Mouse (Mus musculus) CH12.LX (cell line): ENCODE data around the gene Ninl. TPM values are rescaled to one million over a fixed set of nuclear protein-coding genes. Genes with fewer than 3 reads are reported as not detected.

Experiments used
- DNase-seq: peaks from one replicate; pipeline ENCODE4 v3.0.0-alpha.2; 2013; ENCODE audit errors: extremely low read depth
- H3K27ac ChIP-seq: 2 replicates; pipeline ENCODE4 v1.5.1; 2012; ENCODE audit warnings: low read depth, mild to moderate bottlenecking, control low read depth, moderate library complexity; ENCODE audit not compliant: insufficient read depth
- H3K27me3 ChIP-seq: replicated peaks from 2 replicates; pipeline ENCODE3; 2012; ENCODE audit warnings: inconsistent platforms
- H3K36me3 ChIP-seq, 2 experiments: replicated peaks in 1 of 2; 2 replicates each; pipeline versions ENCODE3 to v1.6.1; 2012; ENCODE audit warnings: inconsistent platforms in 1 of 2, low read length in 1 of 2, mild to moderate bottlenecking in 1 of 2, mixed read lengths in 1 of 2, moderate library complexity in 1 of 2; ENCODE audit not compliant: control insufficient read depth in 1 of 2, insufficient read depth in 1 of 2
- H3K4me1 ChIP-seq, 2 experiments: 2 replicates each; pipeline ENCODE4 v1.6.1; 2012; ENCODE audit warnings: inconsistent platforms in 1 of 2, moderate library complexity in 1 of 2; ENCODE audit not compliant: insufficient read depth in 2 of 2, control insufficient read depth in 1 of 2
- H3K4me2 ChIP-seq: 2 replicates; pipeline ENCODE4 v1.6.1; 2012; ENCODE audit warnings: low read depth, mild to moderate bottlenecking, control low read depth; ENCODE audit not compliant: poor library complexity, insufficient read depth, severe bottlenecking
- H3K4me3 ChIP-seq, 3 experiments: fragments of 150-350 bp in 1 of 3; sonication (generic) in 1 of 3; replicated peaks in 1 of 3; 2 replicates each; pipeline versions ENCODE3 to v1.5.1; 2011 to 2012; ENCODE audit warnings: low read depth in 2 of 3, low read length in 2 of 3, mild to moderate bottlenecking in 2 of 3, moderate library complexity in 2 of 3, control low read depth in 1 of 3, improper control_type of control experiment in 1 of 3, inconsistent platforms in 1 of 3, mixed read lengths in 1 of 3; ENCODE audit not compliant: poor library complexity in 1 of 3
- H3K79me2 ChIP-seq: replicated peaks from 2 replicates; pipeline ENCODE4 v1.6.1; 2012; ENCODE audit warnings: mild to moderate bottlenecking, moderate library complexity; ENCODE audit not compliant: control insufficient read depth, poor library complexity, insufficient read depth, severe bottlenecking; ENCODE audit errors: extremely low read depth
- H3K9ac ChIP-seq: 2 replicates; pipeline ENCODE4 v1.6.1; 2012; ENCODE audit warnings: low read depth, mild to moderate bottlenecking, control low read depth, moderate library complexity; ENCODE audit not compliant: insufficient read depth
- H3K9me3 ChIP-seq: replicated peaks from 2 replicates; pipeline ENCODE3; 2012; ENCODE audit warnings: low read length, inconsistent platforms, mixed read lengths
- CHD1 ChIP-seq: IDR thresholded peaks from 2 replicates; pipeline ENCODE4 v1.6.1; 2012; ENCODE audit warnings: low read depth, low read length, improper control_type of control experiment, inconsistent platforms
- CHD2 ChIP-seq: IDR thresholded peaks from 2 replicates; pipeline ENCODE4 v1.6.1; 2011; ENCODE audit warnings: low read length, improper control_type of control experiment
- E2F4 ChIP-seq: IDR thresholded peaks from 2 replicates; pipeline ENCODE4 v1.6.1; 2011; ENCODE audit warnings: low read depth, low read length, improper control_type of control experiment; ENCODE audit not compliant: insufficient replicate concordance
- ELF1 ChIP-seq: IDR thresholded peaks from 2 replicates; pipeline ENCODE4 v1.6.1; 2014; ENCODE audit warnings: low read depth, mild to moderate bottlenecking, inconsistent platforms, low read length, improper control_type of control experiment
- EP300 ChIP-seq: IDR thresholded peaks from 2 replicates; pipeline ENCODE4 v1.6.1; 2011; ENCODE audit warnings: low read length, improper control_type of control experiment
- ETS1 ChIP-seq: conservative IDR thresholded peaks from 2 replicates; pipeline ENCODE4 v1.6.1; 2012; ENCODE audit warnings: low read depth, mild to moderate bottlenecking, inconsistent platforms, low read length, improper control_type of control experiment, moderate library complexity
- HCFC1 ChIP-seq: IDR thresholded peaks from 2 replicates; pipeline ENCODE4 v1.6.1; 2012; ENCODE audit warnings: low read depth, mild to moderate bottlenecking, inconsistent platforms, low read length, improper control_type of control experiment
- IRF4 ChIP-seq: IDR thresholded peaks from 2 replicates; pipeline ENCODE4 v1.6.1; 2014; ENCODE audit warnings: low read depth, mild to moderate bottlenecking, inconsistent platforms, low read length, improper control_type of control experiment
- KAT2A ChIP-seq: IDR thresholded peaks from 2 replicates; pipeline ENCODE4 v1.6.1; 2012; ENCODE audit warnings: low read length, improper control_type of control experiment, inconsistent platforms; ENCODE audit not compliant: insufficient replicate concordance
- MAX ChIP-seq: IDR thresholded peaks from 2 replicates; pipeline ENCODE4 v1.6.1; 2011; ENCODE audit warnings: low read length, improper control_type of control experiment
- MEF2A ChIP-seq: IDR thresholded peaks from 2 replicates; pipeline ENCODE4 v1.6.1; 2014; ENCODE audit warnings: low read depth, mild to moderate bottlenecking, inconsistent platforms, low read length, improper control_type of control experiment, borderline replicate concordance
- MYC ChIP-seq: IDR thresholded peaks from 2 replicates; pipeline ENCODE4 v1.6.1; 2011; ENCODE audit warnings: low read depth, mild to moderate bottlenecking, improper control_type of control experiment, low read length
- NELFE ChIP-seq: IDR thresholded peaks from 2 replicates; pipeline ENCODE4 v1.6.1; 2011; ENCODE audit warnings: low read depth, low read length, improper control_type of control experiment
- PAX5 ChIP-seq: IDR thresholded peaks from 2 replicates; pipeline ENCODE4 v1.6.1; 2012; ENCODE audit warnings: low read length, inconsistent platforms, mixed read lengths
- POLR2A ChIP-seq: IDR thresholded peaks from 2 replicates; pipeline ENCODE4 v1.6.1; 2011; ENCODE audit warnings: low read depth, mild to moderate bottlenecking, improper control_type of control experiment, low read length
- RAD21 ChIP-seq: IDR thresholded peaks from 2 replicates; pipeline ENCODE4 v1.6.1; 2011; ENCODE audit warnings: low read depth, mild to moderate bottlenecking, low read length, improper control_type of control experiment, moderate library complexity
- SIN3A ChIP-seq: IDR thresholded peaks from 2 replicates; pipeline ENCODE4 v1.6.1; 2012; ENCODE audit warnings: low read length, improper control_type of control experiment, inconsistent platforms
- TBP ChIP-seq: conservative IDR thresholded peaks from 2 replicates; pipeline ENCODE4 v1.6.1; 2011; ENCODE audit warnings: low read depth, low read length, improper control_type of control experiment
- UBTF ChIP-seq: IDR thresholded peaks from 2 replicates; pipeline ENCODE4 v1.6.1; 2012; ENCODE audit warnings: low read depth, mild to moderate bottlenecking, inconsistent platforms, low read length, improper control_type of control experiment, moderate library complexity
- USF2 ChIP-seq: conservative IDR thresholded peaks from 2 replicates; pipeline ENCODE4 v1.6.1; 2011; ENCODE audit warnings: low read depth, low read length, improper control_type of control experiment
- ZMIZ1 ChIP-seq: IDR thresholded peaks from 2 replicates; pipeline ENCODE4 v1.6.1; 2012; ENCODE audit warnings: low read depth, mild to moderate bottlenecking, inconsistent platforms, low read length, improper control_type of control experiment
- dilution Hi-C: fragments of 300-500 bp; cut with MboI; formaldehyde crosslinking; loops from 2 replicates; pipeline ENCODE4 v1.14.3; 2020; ENCODE audit warnings: low sequenced_read_pairs; ENCODE audit not compliant: extremely low pct_unique_long_range_greater_than_20kb, extremely low pct_ligation_motif_present
- in situ Hi-C: fragments of 300-500 bp; cut with MboI; formaldehyde crosslinking; loops from 3 replicates; pipeline ENCODE4 v1.14.3; 2019; ENCODE audit warnings: low sequenced_read_pairs, low pct_ligation_motif_present, low pct_unique_long_range_greater_than_20kb, mixed read lengths
- polyA plus RNA-seq: library from polyadenylated mRNA; unstranded; fragments of >175 nt; gene quantifications from 2 replicates; pipeline ENCODE4 v1.2.1, GENCODE M21; 2012; ENCODE audit warnings: low read depth; ENCODE audit not compliant: insufficient read length
- total RNA-seq, 2 experiments: library from RNA; depleted of rRNA; stranded (reverse); fragments of 300-350 nt in 1 of 2; fragments of >200 nt in 1 of 2; gene quantifications; 2 replicates each; pipeline ENCODE4 v1.2.3; 2012 to 2014

The Ninl gene
- total and polyA plus RNA-seq, 3 experiments, result 1.8 to 6.6 (median 3.5) TPM

DNA sequence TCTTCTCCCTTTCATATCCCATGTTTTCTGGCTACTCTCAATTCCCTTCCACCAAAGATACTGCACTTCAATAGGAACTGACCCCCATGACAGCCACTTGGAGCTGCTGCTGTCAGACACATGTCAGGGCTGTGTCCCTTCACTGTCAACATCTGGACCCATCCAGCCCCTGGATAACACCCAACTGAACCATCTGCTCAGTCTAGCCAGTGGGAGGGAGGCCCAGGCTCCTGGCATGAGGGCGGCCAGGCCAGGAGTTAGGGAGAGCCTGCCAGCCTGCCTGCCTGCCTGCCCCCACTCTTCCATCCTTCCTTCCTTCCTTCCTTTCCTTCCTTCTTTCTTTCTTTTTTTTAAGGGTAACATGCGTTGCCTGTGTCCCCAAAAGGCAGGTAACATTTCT, 88.0 kb downstream of the Ninl start:
- H3K4me1 ChIP-seq, result no peaks in the 10 kb centered on the region
- no peak overlapping the region for H3K4me3 ChIP-seq
- no peaks in the 10 kb centered on the region for H3K9me3 ChIP-seq
- DNase-seq, result no peak
- H3K9ac ChIP-seq, result no peak overlapping the region
- H3K27ac ChIP-seq, result no peak overlapping the region
- H3K36me3 ChIP-seq, result peaks cover 0 to 15% of the 10 kb centered on the region in 2 experiments
- TF ChIP-seq TBP, result no peak
- no peak for TF ChIP-seq E2F4
- TF ChIP-seq SIN3A, result no peak
- TF ChIP-seq RAD21, result no peak
- no peak for TF ChIP-seq IRF4
- no peak for TF ChIP-seq NELFE
- TF ChIP-seq HCFC1, result no peak
- no peak for TF ChIP-seq MAX
- TF ChIP-seq ELF1, result no peak
- no peaks in the 10 kb centered on the region for H3K79me2 ChIP-seq
- dilution Hi-C loops (no loop called here), in situ Hi-C loops (no loop called here)
- no peaks in the 10 kb centered on the region for H3K27me3 ChIP-seq
- no peak overlapping the region for H3K4me2 ChIP-seq

DNA sequence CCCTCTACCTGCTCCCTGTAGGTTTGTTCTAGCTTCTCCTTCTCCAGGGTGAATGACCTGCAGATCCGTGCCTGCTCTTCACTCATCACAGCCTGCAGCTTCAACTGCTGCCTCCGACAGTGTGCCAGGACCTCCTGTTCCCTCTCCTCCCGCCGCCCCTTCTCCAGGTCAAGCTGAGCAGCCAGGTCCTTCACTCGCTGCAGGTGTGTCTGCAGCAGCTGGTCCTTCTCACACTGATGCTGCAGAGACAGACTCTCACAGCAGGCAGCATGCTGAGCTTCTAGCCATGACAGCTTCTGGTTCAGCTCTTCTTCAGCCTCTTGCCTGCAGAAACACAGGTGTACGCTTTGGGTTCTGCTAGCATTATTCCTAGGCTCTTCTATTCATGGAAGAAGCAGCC, 89.1 kb downstream of the Ninl start:
- TF ChIP-seq POLR2A (no peak), IRF4 (no peak), E2F4 (no peak), MAX (no peak), NELFE (no peak), CHD2 (no peak), ELF1 (no peak), USF2 (no peak), MYC (no peak), TBP (no peak), MEF2A (no peak), PAX5 (no peak), EP300 (no peak), KAT2A (no peak), UBTF (no peak), CHD1 (no peak), ETS1 (no peak), ZMIZ1 (no peak)
- peaks cover 0 to 15% of the 10 kb centered on the region in 2 experiments for H3K36me3 ChIP-seq
- no peaks in the 10 kb centered on the region for H3K27me3 ChIP-seq
- no peaks in the 10 kb centered on the region for H3K4me1 ChIP-seq
- no peak overlapping the region for H3K27ac ChIP-seq
- no peak overlapping the region for H3K4me3 ChIP-seq
- H3K9ac ChIP-seq, result no peak overlapping the region
- H3K9me3 ChIP-seq, result no peaks in the 10 kb centered on the region
- dilution Hi-C loops, result no loop called here
- DNase-seq, result no peak
- in situ Hi-C loops, result no loop called here
- no peak overlapping the region for H3K4me2 ChIP-seq
- H3K79me2 ChIP-seq, result no peaks in the 10 kb centered on the region
